Mouse (Mus musculus) liver, embryonic 14.5 days (tissue): ENCODE measurements around the gene Vps35l. TPM values are rescaled to one million over a fixed set of nuclear protein-coding genes. Genes with fewer than 3 reads are reported as not detected.

Experiments used
- ATAC-seq: fragments of 200-750 bp; cut with Nextera tagmentation; 2 replicates; pipeline ENCODE4 v1.8.0; 2017; ENCODE audit warnings: moderate number of reproducible peaks, mild to moderate bottlenecking, moderate library complexity; ENCODE audit not compliant: insufficient read depth
- DNase-seq, 3 experiments: peaks; one replicate each; pipeline ENCODE4 v3.0.0-alpha.2; 2012 to 2013; ENCODE audit warnings: low read depth in 3 of 3, low spot score in 3 of 3
- H3K27ac ChIP-seq: fragments of 300-500 bp; sonication (generic); 2 replicates; pipeline ENCODE4 v1.5.1; 2014; ENCODE audit warnings: moderate library complexity, mild to moderate bottlenecking, control low read depth, inconsistent platforms
- H3K27me3 ChIP-seq: fragments of 300-500 bp; sonication (generic); 2 replicates; pipeline ENCODE4 v1.6.1; 2014; ENCODE audit warnings: mild to moderate bottlenecking, low read length, moderate library complexity; ENCODE audit not compliant: control insufficient read depth, insufficient read depth
- H3K36me3 ChIP-seq: fragments of 300-500 bp; sonication (generic); replicated peaks from 2 replicates; pipeline ENCODE4 v1.6.1; 2014; ENCODE audit warnings: low read depth; ENCODE audit not compliant: control insufficient read depth, insufficient read depth
- H3K4me1 ChIP-seq, 2 experiments: fragments of 200-500 bp in 1 of 2; fragments of 300-500 bp in 1 of 2; sonication (generic) in 1 of 2; replicated peaks; 2 replicates each; pipeline ENCODE4 v1.6.1; 2012 to 2014; ENCODE audit warnings: antibody characterized with exemption in 1 of 2, inconsistent platforms in 1 of 2, low read length in 1 of 2; ENCODE audit not compliant: control insufficient read depth in 2 of 2, insufficient read depth in 2 of 2
- H3K4me2 ChIP-seq: fragments of 300-500 bp; sonication (generic); 2 replicates; pipeline ENCODE4 v1.6.1; 2014; ENCODE audit warnings: low read depth, mild to moderate bottlenecking, control low read depth, moderate library complexity
- H3K4me3 ChIP-seq, 2 experiments: fragments of 200-500 bp in 1 of 2; fragments of 300-500 bp in 1 of 2; sonication (generic) in 1 of 2; 2 replicates each; pipeline ENCODE4 v1.5.1; 2012 to 2014; ENCODE audit warnings: low read depth in 2 of 2, low read length in 2 of 2, mild to moderate bottlenecking in 2 of 2, control low read depth in 1 of 2, inconsistent platforms in 1 of 2, moderate library complexity in 1 of 2; ENCODE audit not compliant: insufficient read depth in 1 of 2
- H3K9ac ChIP-seq: fragments of 300-500 bp; sonication (generic); replicated peaks from 2 replicates; pipeline ENCODE4 v1.6.1; 2014; ENCODE audit warnings: mild to moderate bottlenecking, control low read depth, moderate library complexity
- H3K9me3 ChIP-seq: fragments of 300-500 bp; sonication (generic); 2 replicates; pipeline ENCODE4 v1.6.1; 2016; ENCODE audit warnings: low read length, mixed read lengths; ENCODE audit not compliant: control insufficient read depth
- CTCF ChIP-seq: IDR thresholded peaks from 2 replicates; pipeline ENCODE4 v1.5.1; 2016; ENCODE audit warnings: antibody characterized with exemption, low read depth, control low read depth
- EP300 ChIP-seq: IDR thresholded peaks from 2 replicates; pipeline ENCODE4 v1.6.1; 2016; ENCODE audit warnings: antibody characterized with exemption, low read depth
- WGBS: fragments of 180-500 bp; shearing (Covaris S2); extraction: QIAGEN DNeasy Blood & Tissue Kit; methylation state at CpG from one replicate; pipeline ENCODE4 v1.1.7; 2014; ENCODE audit not compliant: insufficient replicate concordance; 5-methylcytosine and 5-hydroxymethylcytosine counted together
- polyA plus RNA-seq, 2 experiments: library from polyadenylated mRNA; depleted of rRNA in 1 of 2; stranded (reverse) in 1 of 2; unstranded in 1 of 2; fragments of >200 nt; fragmentation: Nextera tagmentation in 1 of 2; extraction: Ambion mirVana in 1 of 2; gene quantifications; 2 replicates each; pipeline versions ENCODE4 v1.2.1 to v1.2.3; 2012 to 2014

Vps35l gene
- polyA plus RNA-seq, 2 experiments, result 26.1 to 33.2 TPM

- 83% methylated on average over 12 of the region's 12 CpGs for WGBS
- DNase-seq (no peak), ATAC-seq (no peak)
Measured at GRCm38 (mm10) chr7:118773027-118773426, 33.0 kb downstream of the Vps35l start.

GRCm38 (mm10) chr7:118775991-118776390 is 36.0 kb downstream of the Vps35l start:
- DNase-seq (no peak), ATAC-seq (no peak)
- no peaks in the 10 kb centered on the region for H3K9me3 ChIP-seq
- WGBS, result 72% methylated on average over 7 of the region's 7 CpGs
- H3K4me3 ChIP-seq, result no peak overlapping the region
- no peak overlapping the region for H3K9ac ChIP-seq
- H3K36me3 ChIP-seq, result no peaks in the 10 kb centered on the region
- no peaks in the 10 kb centered on the region for H3K4me1 ChIP-seq
- TF ChIP-seq CTCF, result no peak
- no peak for TF ChIP-seq EP300
- no peaks in the 10 kb centered on the region for H3K27me3 ChIP-seq
- H3K4me2 ChIP-seq, result no peak overlapping the region
- H3K27ac ChIP-seq, result no peak overlapping the region

More at GRCm38 (mm10) chr7:118773027-118773426, 33.0 kb downstream of the Vps35l start:
- Histone ChIP-seq H3K4me1 (no peaks in the 10 kb centered on the region), H3K9me3 (no peaks in the 10 kb centered on the region), H3K4me3 (no peak overlapping the region), H3K27me3 (no peaks in the 10 kb centered on the region), H3K27ac (no peak overlapping the region), H3K4me2 (no peak overlapping the region), H3K9ac (no peak overlapping the region), H3K36me3 (no peaks in the 10 kb centered on the region)
- TF ChIP-seq CTCF, result no peak
- no peak for TF ChIP-seq EP300

GRCm38 (mm10) chr7:118776491-118776890 is 36.5 kb downstream of the Vps35l start:
- Histone ChIP-seq H3K27me3 (no peaks in the 10 kb centered on the region), H3K4me2 (no peak overlapping the region), H3K27ac (no peak overlapping the region), H3K4me3 (no peak overlapping the region), H3K36me3 (no peaks in the 10 kb centered on the region), H3K4me1 (no peaks in the 10 kb centered on the region), H3K9me3 (no peaks in the 10 kb centered on the region), H3K9ac (no peak overlapping the region)
- TF ChIP-seq CTCF, result no peak
- no peak for TF ChIP-seq EP300
- whole genome bisulfite sequencing, result 79% methylated on average over 9 of the region's 9 CpGs
- ATAC-seq (no peak), DNase-seq (no peak)

GRCm38 (mm10) chr7:118777598-118778394 is 37.8 kb downstream of the Vps35l start:
- no peak for ATAC-seq
- TF ChIP-seq EP300, result no peak
- no peak for TF ChIP-seq CTCF
- WGBS, result 61% methylated on average over 10 of the region's 10 CpGs

GRCm38 (mm10) chr7:118778561-118778960 is 38.5 kb downstream of the Vps35l start:
- Histone ChIP-seq H3K4me1 (no peaks in the 10 kb centered on the region), H3K27me3 (no peaks in the 10 kb centered on the region), H3K4me3 (no peak overlapping the region), H3K27ac (no peak overlapping the region), H3K9me3 (no peaks in the 10 kb centered on the region), H3K9ac (no peak overlapping the region), H3K4me2 (no peak overlapping the region), H3K36me3 (no peaks in the 10 kb centered on the region)
- WGBS, result 78% methylated on average over 6 of the region's 6 CpGs
- no peak for DNase-seq
- no peak for ATAC-seq
- no peak for TF ChIP-seq CTCF
- TF ChIP-seq EP300, result no peak

More at GRCm38 (mm10) chr7:118777598-118778394, 37.8 kb downstream of the Vps35l start:
- Histone ChIP-seq H3K4me3 (no peak overlapping the region), H3K36me3 (no peaks in the 10 kb centered on the region), H3K9ac (no peak overlapping the region), H3K4me1 (no peaks in the 10 kb centered on the region), H3K27me3 (no peaks in the 10 kb centered on the region), H3K27ac (no peak overlapping the region), H3K4me2 (no peak overlapping the region), H3K9me3 (no peaks in the 10 kb centered on the region)
- DNase-seq, result no peak
